Mouse (Mus musculus) C2C12 (cell line): ENCODE data around the gene Nav2.

Experiments used
- CTCF ChIP-seq: IDR thresholded peaks from one replicate; pipeline ENCODE4 v1.5.1; 2011; ENCODE audit not compliant: control insufficient read depth, insufficient read depth, insufficient read length
- MYOD1 ChIP-seq: IDR thresholded peaks from one replicate; pipeline ENCODE4 v1.6.1; 2011; ENCODE audit warnings: low read depth; ENCODE audit not compliant: control insufficient read depth, insufficient read length
- MYOG ChIP-seq: IDR thresholded peaks from one replicate; pipeline ENCODE4 v1.6.1; 2011; ENCODE audit not compliant: control insufficient read depth, insufficient read length; ENCODE audit errors: extremely low read depth
- USF1 ChIP-seq: IDR thresholded peaks from one replicate; pipeline ENCODE4 v1.6.1; 2011; ENCODE audit warnings: low read depth, mild to moderate bottlenecking, control low read depth, moderate library complexity

DNA sequence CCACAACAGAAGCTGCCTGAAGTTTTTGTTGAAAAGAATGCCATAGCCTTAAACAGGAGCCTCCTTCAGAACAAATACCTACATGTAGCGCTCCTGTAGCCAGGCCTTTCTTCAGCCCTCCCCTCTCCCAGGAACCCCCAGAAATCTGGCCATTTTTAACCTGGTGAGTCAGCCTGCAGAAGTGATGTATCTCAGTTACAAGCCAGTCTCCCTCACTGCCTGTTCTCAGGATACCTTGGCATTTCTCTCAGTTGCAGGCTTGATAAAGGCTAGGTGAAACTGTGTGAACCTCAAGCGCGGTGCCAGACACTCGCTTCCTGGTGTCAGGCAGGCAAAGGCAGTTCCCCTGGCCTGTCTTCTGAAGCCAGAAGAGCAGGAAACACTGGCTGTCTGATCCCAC lies 570.4 kb downstream of the Nav2 start:
- no peak for TF ChIP-seq CTCF
- no peak for TF ChIP-seq USF1
- no peak for TF ChIP-seq MYOG
- TF ChIP-seq MYOD1, result no peak
